Mouse (Mus musculus): ENCODE results near the gene Rc3h2. TPM values are rescaled to one million over a fixed set of nuclear protein-coding genes. Genes with fewer than 3 reads are reported as not detected.

The Rc3h2 gene
- total RNA-seq (2014; rRNA removed) (16.7 and 17.2 TPM in 2 replicates), polyA plus RNA-seq (2012; rRNA removed) (2.4 and 3.0 TPM in 2 replicates)

DNA sequence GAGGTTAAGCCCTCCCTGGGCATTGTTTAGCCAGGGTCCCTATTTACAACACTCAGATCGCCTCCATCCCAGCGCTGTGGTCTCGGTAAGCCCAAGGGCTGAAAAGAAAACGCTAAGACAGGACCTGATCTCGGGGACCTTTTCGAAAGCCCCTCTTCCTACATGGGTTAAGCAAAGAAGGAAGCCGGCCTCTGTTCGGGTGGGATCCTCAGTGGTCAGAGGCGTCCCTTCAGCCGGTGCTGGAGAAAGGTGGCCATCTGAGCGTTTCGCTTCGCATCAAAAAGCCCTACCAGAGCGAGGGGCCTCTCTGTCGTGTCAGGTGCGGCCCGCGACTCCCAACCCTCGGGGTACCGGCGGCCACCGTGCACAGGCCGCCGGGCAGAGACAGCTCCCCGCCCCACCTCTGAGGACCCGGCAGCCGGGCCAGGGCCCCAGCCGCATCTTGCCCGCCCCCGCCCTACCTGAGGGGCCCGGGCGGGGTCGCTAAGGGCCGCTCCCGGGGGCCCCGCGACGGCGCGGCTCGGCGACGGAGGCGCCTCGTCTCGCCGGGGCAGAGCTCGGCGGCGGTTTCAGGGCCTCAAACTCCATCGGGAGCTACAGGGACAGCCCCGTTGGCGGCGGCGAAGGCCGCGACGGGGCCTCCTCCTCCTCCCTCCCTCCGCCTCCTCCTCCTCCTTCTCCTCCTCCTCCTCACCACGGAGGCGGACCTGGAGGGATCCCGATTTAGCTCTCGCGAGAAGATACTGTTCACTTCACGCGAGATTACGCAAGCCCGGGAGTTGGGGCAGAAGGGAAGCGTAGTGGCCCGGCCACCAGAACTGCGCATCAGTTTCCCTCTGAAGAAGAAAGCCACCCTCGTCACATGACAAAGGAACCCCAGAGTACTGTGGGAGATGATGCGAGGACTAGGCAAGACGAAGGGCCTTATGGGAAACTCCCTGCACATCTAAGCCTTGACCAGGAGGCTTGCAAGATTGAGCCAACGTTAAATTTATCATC, at the start of gene Rc3h2:
Rc3h2 (minus strand) TSS at position 598 of the 999 bp plus-strand sequence.
- TF ChIP-seq POLR2A (IDR thresholded peaks at IDR 0.05; ENCODE audit: extremely low read depth, insufficient read depth, low read length) (peak; percentile 84), CTCF (IDR thresholded peaks at IDR 0.05; ENCODE audit: low read depth, low read length) (no peak)
- no peaks in the 10 kb centered on the region for H3K27me3 ChIP-seq (ENCODE audit: control insufficient read depth, insufficient read depth, low read length)
- peak within 1 kb of the TSS; percentile 35 for H3K27ac ChIP-seq (replicated peaks; ENCODE audit: insufficient read depth, low read depth, low read length)
- H3K79me2 ChIP-seq (ENCODE audit: control insufficient read depth, insufficient read depth, low read length) = no peaks in the 10 kb centered on the region; the same call in 1 of the 2 replicates
- peak within 1 kb of the TSS; percentile 80 for H3K9ac ChIP-seq (ENCODE audit: low read depth, low read length)
- no peaks in the 10 kb centered on the region for H3K36me3 ChIP-seq (ENCODE audit: control insufficient read depth, insufficient read depth, low read length)
- WGBS = under 1% methylated on average over 73 of the region's 75 CpGs
- no peaks in the 10 kb centered on the region for H3K4me1 ChIP-seq (ENCODE audit: control insufficient read depth, insufficient read depth, low read length)
- peak within 1 kb of the TSS; percentile 83 for H3K4me3 ChIP-seq (ENCODE audit: insufficient read depth, low read depth, low read length)
- DNase-seq (ENCODE audit: extremely low read depth, low read depth, low spot score) = peak; percentile 89

- Histone ChIP-seq H3K4me3 (ENCODE audit: insufficient read depth, low read depth, low read length) (no peak overlapping the region), H3K27ac (replicated peaks; ENCODE audit: insufficient read depth, low read depth, low read length) (no peak overlapping the region), H3K36me3 (ENCODE audit: control insufficient read depth, insufficient read depth, low read length) (peaks cover 12% of the 10 kb centered on the region), H3K27me3 (ENCODE audit: control insufficient read depth, insufficient read depth, low read length) (no peaks in the 10 kb centered on the region), H3K79me2 (ENCODE audit: control insufficient read depth, insufficient read depth, low read length) (no peaks in the 10 kb centered on the region; the same call in 1 of the 2 replicates), H3K9ac (ENCODE audit: low read depth, low read length) (no peak overlapping the region), H3K4me1 (ENCODE audit: control insufficient read depth, insufficient read depth, low read length) (no peaks in the 10 kb centered on the region)
- WGBS = 88% methylated on average over 4 of the region's 4 CpGs
- TF ChIP-seq CTCF (IDR thresholded peaks at IDR 0.05; ENCODE audit: low read depth, low read length) (no peak), POLR2A (IDR thresholded peaks at IDR 0.05; ENCODE audit: extremely low read depth, insufficient read depth, low read length) (no peak)
- DNase-seq (ENCODE audit: extremely low read depth, low read depth, low spot score) = no peak
Observed at GRCm38 (mm10) chr2:37466266-37466665, 43.6 kb upstream of the Rc3h2 start.

- H3K36me3 ChIP-seq (ENCODE audit: control insufficient read depth, insufficient read depth, low read length) = no peaks in the 10 kb centered on the region; the same call in 1 of the 2 replicates
- H3K4me1 ChIP-seq (ENCODE audit: control insufficient read depth, insufficient read depth, low read length) = no peaks in the 10 kb centered on the region
- 98% methylated on average over 4 of the region's 4 CpGs for WGBS
- TF ChIP-seq CTCF (IDR thresholded peaks at IDR 0.05; ENCODE audit: low read depth, low read length) (no peak), POLR2A (IDR thresholded peaks at IDR 0.05; ENCODE audit: extremely low read depth, insufficient read depth, low read length) (no peak)
- H3K27me3 ChIP-seq (ENCODE audit: control insufficient read depth, insufficient read depth, low read length) = no peaks in the 10 kb centered on the region
- H3K79me2 ChIP-seq (ENCODE audit: control insufficient read depth, insufficient read depth, low read length) = peaks cover 2% of the 10 kb centered on the region; the same call in 1 of the 2 replicates
- no peak overlapping the region for H3K4me3 ChIP-seq (ENCODE audit: insufficient read depth, low read depth, low read length)
- no peak for DNase-seq (ENCODE audit: extremely low read depth, low read depth, low spot score)
- H3K27ac ChIP-seq (replicated peaks; ENCODE audit: insufficient read depth, low read depth, low read length) = no peak overlapping the region
- no peak overlapping the region for H3K9ac ChIP-seq (ENCODE audit: low read depth, low read length)
Observed at GRCm38 (mm10) chr2:37460707-37461106, 38.0 kb upstream of the Rc3h2 start.

GRCm38 (mm10) chr2:37452376-37452760, 29.7 kb upstream of the Rc3h2 start:
- Histone ChIP-seq H3K4me3 (ENCODE audit: insufficient read depth, low read depth, low read length) (peak overlapping the region; percentile 83), H3K4me1 (ENCODE audit: control insufficient read depth, insufficient read depth, low read length) (peaks cover 7% of the 10 kb centered on the region), H3K79me2 (ENCODE audit: control insufficient read depth, insufficient read depth, low read length) (peaks cover 6% of the 10 kb centered on the region; the same call in 1 of the 2 replicates), H3K27ac (replicated peaks; ENCODE audit: insufficient read depth, low read depth, low read length) (peak overlapping the region; percentile 66), H3K36me3 (ENCODE audit: control insufficient read depth, insufficient read depth, low read length) (no peaks in the 10 kb centered on the region), H3K9ac (ENCODE audit: low read depth, low read length) (peak overlapping the region; percentile 91), H3K27me3 (ENCODE audit: control insufficient read depth, insufficient read depth, low read length) (no peaks in the 10 kb centered on the region)
- peak; percentile 10 for DNase-seq (ENCODE audit: extremely low read depth, low read depth, low spot score)
- 0% methylated on average over 22 of the region's 24 CpGs for WGBS
- TF ChIP-seq POLR2A (IDR thresholded peaks at IDR 0.05; ENCODE audit: extremely low read depth, insufficient read depth, low read length) (no peak), CTCF (IDR thresholded peaks at IDR 0.05; ENCODE audit: low read depth, low read length) (no peak)

GRCm38 (mm10) chr2:37451667-37452375, 29.1 kb upstream of the Rc3h2 start:
- 8% methylated on average over 41 of the region's 44 CpGs for WGBS
- TF ChIP-seq CTCF (IDR thresholded peaks at IDR 0.05; ENCODE audit: low read depth, low read length) (0 out of 2 replicates have a peak, but pooled peaks have one; percentile 0), POLR2A (IDR thresholded peaks at IDR 0.05; ENCODE audit: extremely low read depth, insufficient read depth, low read length) (peak; percentile 67)
- Histone ChIP-seq H3K36me3 (ENCODE audit: control insufficient read depth, insufficient read depth, low read length) (no peaks in the 10 kb centered on the region), H3K4me1 (ENCODE audit: control insufficient read depth, insufficient read depth, low read length) (peaks cover 7% of the 10 kb centered on the region), H3K27ac (replicated peaks; ENCODE audit: insufficient read depth, low read depth, low read length) (peak overlapping the region; percentile 66), H3K4me3 (ENCODE audit: insufficient read depth, low read depth, low read length) (peak overlapping the region; percentile 83), H3K79me2 (ENCODE audit: control insufficient read depth, insufficient read depth, low read length) (peaks cover 6% of the 10 kb centered on the region; the same call in 1 of the 2 replicates), H3K27me3 (ENCODE audit: control insufficient read depth, insufficient read depth, low read length) (no peaks in the 10 kb centered on the region), H3K9ac (ENCODE audit: low read depth, low read length) (peak overlapping the region; percentile 91)
- DNase-seq (ENCODE audit: extremely low read depth, low read depth, low spot score) = peak; percentile 82
